Mouse (Mus musculus): ENCODE measurements around the gene Serpinb13.
A peak's percentile ranks its signal among the peaks of the same experiment; 100 is the strongest.
"Not testable (repeated sequence)": the region's sequence is repeated elsewhere in the genome, so short reads cannot be mapped to it uniquely, and the experiment has no call there.

The Serpinb13 gene

GRCm38 (mm10) chr1:106980684-106981083 is at the start of gene Serpinb13:
Serpinb13 (plus strand) TSS chr1:106980984.
- DNase-seq (ENCODE audit: low spot score): no peak

- DNase-seq (ENCODE audit: low spot score): no peak
Observed at GRCm38 (mm10) chr1:106931954-106932353, 48.8 kb upstream of the Serpinb13 start.

GRCm38 (mm10) chr1:106933658-106934057 is 47.1 kb upstream of the Serpinb13 start:
- no peak for DNase-seq (ENCODE audit: low spot score)

DNA sequence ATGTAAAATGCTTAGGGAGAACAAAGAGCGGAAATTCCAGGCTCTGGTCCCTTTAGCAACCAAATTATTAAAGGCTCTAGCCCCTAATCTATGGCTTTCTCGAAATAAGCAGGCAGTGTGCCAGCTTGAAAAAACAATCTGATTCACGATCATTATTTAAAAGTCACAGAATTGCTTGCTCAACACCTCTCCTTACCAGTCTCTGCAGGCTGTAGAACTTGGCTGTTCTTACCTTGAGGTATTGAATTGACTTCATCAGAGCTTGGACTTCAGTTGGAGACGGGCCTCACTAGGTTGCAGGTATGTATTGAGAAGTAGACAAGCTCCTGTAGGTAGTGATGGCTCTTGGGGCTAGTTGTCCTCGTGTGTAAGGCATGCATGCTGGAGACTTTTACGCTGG is 46.5 kb upstream of the Serpinb13 start, which contains the start of gene Serpinb12:
TSS of gene Serpinb12 (plus strand) at position 185 of the 400 bp plus-strand sequence.
- no peak for DNase-seq (ENCODE audit: low spot score)

GRCm38 (mm10) chr1:106947217-106947616 is 33.6 kb upstream of the Serpinb13 start:
- DNase-seq (ENCODE audit: low spot score): no peak

DNA sequence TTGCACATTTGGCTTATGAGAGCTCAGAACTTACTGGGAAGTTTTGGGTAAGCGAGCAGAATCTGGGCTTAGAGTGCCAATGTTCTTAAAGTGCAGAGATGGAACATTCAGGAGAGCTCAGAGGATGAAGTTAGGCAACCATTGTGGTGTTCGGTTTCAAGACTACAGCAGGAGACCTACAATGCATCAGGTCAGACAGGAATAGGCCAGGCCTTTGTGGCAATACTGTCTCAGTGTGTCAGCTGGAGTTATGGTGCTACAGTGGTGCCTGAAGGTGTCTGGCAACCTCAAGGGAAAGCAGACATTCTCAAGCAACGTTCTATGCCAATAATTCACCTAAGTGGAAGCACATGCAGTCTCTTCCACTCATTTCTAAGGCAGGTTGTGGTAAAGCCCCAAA is 20.8 kb upstream of the Serpinb13 start:
- DNase-seq (ENCODE audit: low spot score): no peak

- no peak for DNase-seq (ENCODE audit: low spot score)
Observed at GRCm38 (mm10) chr1:106961023-106961422, 19.8 kb upstream of the Serpinb13 start.

- no peak for DNase-seq (ENCODE audit: low spot score)
Observed at GRCm38 (mm10) chr1:106983092-106983491, 2.3 kb downstream of the Serpinb13 start.

- no peak for DNase-seq (ENCODE audit: low spot score)
Observed at GRCm38 (mm10) chr1:106983865-106984264, 3.1 kb downstream of the Serpinb13 start.

- no peak for DNase-seq (ENCODE audit: low spot score)
Observed at GRCm38 (mm10) chr1:107000424-107000823, 19.6 kb downstream of the Serpinb13 start.

DNA sequence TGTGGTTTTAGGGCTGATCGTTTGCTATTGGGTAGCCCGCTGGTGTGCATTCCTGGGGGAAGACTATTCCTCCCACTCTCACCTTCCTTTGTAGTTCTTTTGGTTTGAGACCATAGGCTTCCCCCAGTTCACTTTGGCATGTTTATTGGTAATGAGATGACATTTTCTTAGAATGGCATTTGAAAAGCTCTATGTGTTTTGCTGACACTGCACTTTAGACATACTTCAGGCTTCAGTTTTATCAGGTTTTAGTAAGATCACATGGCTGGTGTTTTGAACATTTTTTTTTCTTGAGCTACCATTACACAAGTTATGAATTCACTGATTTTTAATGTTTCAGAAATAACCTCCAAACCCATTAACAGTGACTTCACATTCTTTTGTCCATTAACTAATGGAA is 21.0 kb downstream of the Serpinb13 start:
- no peak for DNase-seq (ENCODE audit: low spot score)

DNA sequence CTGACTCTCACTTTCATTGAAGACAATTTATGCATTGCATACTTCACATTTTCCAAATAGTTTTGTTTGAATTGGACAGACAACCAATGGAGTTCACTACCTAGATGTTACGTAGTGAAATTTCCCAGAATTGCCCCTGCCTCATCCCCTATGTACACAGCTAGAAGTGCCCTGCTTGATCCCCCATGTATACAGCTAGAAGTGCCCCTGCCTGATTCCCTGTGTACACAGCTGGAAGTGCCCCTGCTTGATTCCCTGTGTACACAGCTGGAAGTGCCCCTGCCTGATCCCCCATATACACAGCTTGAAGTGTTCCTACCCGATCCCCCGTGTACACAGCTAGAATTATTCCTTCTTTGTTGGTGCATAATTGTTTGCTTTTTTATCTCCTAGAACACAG is 25.5 kb downstream of the Serpinb13 start:
- DNase-seq (ENCODE audit: low spot score): no peak

DNA sequence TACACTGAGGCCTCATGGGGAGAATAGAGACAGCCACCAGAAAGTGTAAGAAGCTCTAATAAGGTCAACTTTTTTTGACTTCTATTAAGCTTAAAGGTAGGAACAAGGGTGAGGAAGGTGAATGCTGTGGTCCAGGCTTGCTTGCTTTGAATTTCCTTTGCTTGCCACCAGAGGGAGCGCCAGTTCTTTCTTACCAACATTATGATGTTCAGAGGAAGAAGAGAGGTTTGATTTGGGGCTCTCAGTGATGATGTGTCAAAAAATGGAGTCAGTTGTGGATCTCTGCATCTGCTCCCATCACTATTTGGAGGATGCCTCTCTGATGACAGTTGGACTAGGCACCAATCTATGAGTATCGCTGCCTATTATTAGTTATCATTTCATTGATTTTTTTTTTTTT is 33.7 kb downstream of the Serpinb13 start:
- peak; percentile 51 for DNase-seq (ENCODE audit: low spot score)

DNA sequence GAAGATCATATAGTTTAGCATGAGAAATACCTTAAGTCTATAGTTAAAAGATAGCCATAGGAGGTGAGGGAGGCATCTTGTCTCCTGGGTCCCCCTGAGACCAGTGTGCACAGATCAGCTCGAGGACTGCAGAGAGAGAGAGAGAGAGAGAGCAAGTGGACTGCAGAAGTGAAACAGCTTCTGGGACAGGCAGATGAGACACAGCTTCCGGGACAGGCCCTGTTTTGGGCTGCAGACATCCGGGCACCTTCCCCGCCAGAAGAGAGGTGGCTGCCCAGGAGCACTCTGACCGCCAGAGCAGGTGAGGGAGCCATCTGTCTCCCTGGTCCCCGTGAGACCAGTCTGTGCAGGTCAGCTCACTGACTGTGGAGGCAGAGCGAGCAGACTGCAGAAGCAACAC is 34.4 kb downstream of the Serpinb13 start:
- no peak for DNase-seq (ENCODE audit: low spot score)

DNA sequence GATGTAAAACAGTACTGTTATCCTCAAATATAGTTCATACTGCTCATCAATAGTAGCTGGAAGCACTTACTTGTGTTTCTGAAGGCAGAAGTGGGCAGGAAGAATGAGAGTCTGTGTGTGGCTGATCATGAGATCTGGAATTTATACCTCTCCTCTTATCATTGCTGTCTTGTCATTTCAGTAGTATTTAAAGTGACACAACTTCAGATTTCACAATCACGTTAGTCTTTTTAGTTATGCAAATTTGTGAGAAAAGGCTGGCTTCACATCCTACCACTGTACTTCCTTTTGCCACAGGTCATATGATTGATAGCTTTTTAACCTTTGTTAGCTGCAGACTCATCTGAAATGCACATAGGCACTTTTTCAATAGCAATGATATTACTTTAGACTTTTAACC is 45.1 kb downstream of the Serpinb13 start:
- DNase-seq (ENCODE audit: low spot score): no peak

DNA sequence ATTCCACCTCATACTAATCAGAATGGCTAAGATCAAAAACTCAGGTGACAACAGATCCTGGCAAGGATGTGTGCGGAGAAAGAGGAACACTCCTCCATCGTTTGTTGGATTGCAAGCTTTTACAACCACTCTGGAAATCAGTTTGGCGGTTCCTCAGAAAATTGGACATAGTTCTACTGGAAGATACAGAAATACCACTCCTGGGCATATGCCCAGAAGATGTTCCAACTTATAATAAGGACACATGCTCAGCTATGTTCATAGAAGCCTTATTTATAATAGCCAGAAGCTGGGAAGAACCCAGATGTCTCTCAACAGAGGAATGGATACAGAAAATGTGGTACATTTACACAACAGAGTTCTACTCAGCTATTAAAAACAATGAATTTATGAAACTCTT is 53.5 kb downstream of the Serpinb13 start:
- DNase-seq (ENCODE audit: low spot score): not testable (repeated sequence)
